Mouse (Mus musculus): Measurements from ENCODE around the gene Gckr.

DNA sequence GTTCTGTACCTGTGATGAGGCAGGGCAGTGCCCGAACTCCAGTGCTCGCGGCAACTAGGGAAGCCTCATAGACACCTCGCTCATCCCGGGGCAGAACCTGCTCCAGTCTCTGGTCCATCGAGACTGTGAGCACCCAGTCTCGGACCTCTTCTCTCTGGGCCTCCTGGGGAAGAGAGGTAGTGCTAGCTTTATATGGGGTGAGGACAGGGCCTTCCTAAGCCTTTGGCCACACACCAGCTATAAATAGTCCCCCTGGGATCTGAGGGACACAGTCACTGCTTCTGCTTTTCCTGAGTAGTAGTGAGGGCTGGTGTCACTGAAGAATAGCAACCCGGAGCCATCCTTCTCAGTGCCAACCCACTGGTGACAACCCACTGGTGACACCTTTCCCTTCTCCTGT, 43.4 kb upstream of the Gckr start:
- TF ChIP-seq EP300 (optimal IDR thresholded peaks at IDR 0.05), result no peak
- TF ChIP-seq CTCF (IDR thresholded peaks at IDR 0.05; ENCODE audit: low read depth), result no peak
